Mouse (Mus musculus) telencephalon, adult 2 months (tissue): ENCODE data around the gene Phf13.

ENCODE experiments used
- DNase-seq: peaks from one replicate; pipeline ENCODE4 v3.0.0-alpha.2; 2011; ENCODE audit warnings: low read depth, low spot score

Phf13 gene

DNA sequence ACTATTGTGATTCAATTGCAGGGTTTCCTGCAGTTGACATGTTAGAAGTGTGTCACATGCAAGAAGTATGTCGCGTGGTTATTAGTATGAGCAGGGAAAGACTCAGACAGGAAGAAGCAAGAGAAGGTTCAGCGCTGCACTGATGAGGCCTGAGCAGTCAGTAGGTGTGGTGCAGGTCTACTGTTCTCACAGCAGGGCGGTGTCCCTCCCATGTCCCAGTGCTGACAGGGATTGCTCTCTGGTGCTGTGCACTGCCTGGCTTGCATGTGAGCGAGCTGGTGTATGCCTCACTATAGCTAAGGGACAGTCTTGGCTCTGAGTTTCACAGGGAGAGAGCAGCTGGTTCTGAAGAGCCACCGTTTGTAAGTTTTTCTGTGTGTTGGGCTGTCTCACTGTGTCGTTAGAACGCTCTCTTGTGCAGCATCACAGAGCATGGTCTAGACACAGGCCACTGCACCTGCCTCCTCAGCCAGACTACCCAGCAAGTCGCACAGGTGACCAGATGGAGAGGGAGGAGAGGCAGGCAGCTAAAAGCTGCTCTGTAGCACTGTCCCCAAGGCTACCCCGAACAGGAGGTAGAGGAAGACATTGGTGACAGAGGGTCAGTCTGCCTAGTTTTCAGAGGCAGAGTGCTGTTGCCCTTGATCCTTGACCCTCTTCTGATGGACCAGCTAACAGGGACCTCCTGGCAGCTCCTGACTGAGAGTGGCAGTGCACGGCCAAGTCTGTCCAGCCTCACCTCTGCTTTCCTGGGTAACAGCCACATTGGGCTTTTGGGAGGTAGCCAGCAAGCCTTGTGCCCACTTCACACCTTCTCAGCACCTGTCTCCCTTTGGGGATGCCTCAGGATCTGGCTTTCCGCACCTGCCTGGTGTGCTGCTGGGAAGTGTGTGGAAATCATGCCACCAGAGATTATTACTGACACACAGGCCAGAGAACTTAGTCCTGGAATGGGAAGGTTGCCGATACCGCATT is 47.3 kb downstream of the Phf13 start:
- DNase-seq = no peak

DNA sequence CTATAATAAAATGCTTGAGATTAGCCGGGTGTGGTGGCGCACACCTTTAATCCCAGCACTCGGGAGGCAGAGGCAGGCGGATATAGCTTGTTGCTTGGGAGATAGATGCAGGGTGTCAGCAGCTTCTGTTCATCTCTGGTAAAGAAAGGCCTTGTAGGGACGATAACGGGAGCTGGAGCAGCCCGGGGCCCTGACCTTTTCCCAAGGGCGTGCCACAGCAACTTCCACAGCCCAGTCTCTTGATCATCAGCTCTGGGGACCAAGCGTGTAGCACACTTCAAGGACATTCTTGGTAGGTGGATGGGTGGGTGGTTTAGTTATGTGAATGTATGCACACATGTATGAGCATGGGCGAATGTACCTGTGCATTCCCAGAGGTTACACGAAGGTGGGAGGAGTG is 49.8 kb downstream of the Phf13 start:
- no peak for DNase-seq
